Mouse (Mus musculus): Measurements from ENCODE around the gene Steap4.

DNA sequence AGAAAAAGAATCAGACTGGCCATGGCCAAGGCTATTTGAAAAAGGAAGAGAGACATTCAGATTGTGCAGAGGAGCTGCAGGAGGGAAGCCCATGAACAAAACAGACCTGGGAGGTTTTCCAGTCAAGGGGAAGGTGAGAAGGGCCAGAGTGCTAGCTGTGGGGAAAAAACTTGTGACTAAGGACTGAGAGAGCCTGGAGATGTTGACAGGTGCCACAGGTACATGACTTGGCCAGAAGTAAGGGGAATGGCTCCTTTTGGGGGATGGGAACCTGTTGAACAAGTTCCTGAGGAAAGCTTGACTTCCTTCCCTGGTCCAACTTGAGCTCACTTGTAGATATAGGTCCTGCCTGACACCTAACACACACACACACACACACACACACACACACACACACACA, 42.6 kb downstream of the Steap4 start:
- no peak for TF ChIP-seq CTCF (conservative IDR thresholded peaks at IDR 0.05; ENCODE audit: insufficient read depth, insufficient read length, low read depth, low read length)
- TF ChIP-seq POLR2A (IDR thresholded peaks at IDR 0.05; ENCODE audit: low read depth, low read length): no peak

All from kidney, adult 2 months (tissue).